Mouse (Mus musculus) CH12.LX (cell line): ENCODE measurements around the gene Top3b.

Experiments
- CTCF ChIP-seq, 2 experiments: IDR thresholded peaks in 1 of 2; conservative IDR thresholded peaks in 1 of 2; 2 replicates each; pipeline ENCODE4 v1.5.1; 2011 to 2012; ENCODE audit warnings: low read depth in 2 of 2, low read length in 2 of 2, improper control_type of control experiment in 1 of 2, inconsistent platforms in 1 of 2, mild to moderate bottlenecking in 1 of 2, moderate library complexity in 1 of 2
- IRF4 ChIP-seq: IDR thresholded peaks from 2 replicates; pipeline ENCODE4 v1.6.1; 2014; ENCODE audit warnings: low read depth, mild to moderate bottlenecking, inconsistent platforms, low read length, improper control_type of control experiment
- ZKSCAN1 ChIP-seq: IDR thresholded peaks from 2 replicates; pipeline ENCODE4 v1.6.1; 2012; ENCODE audit warnings: low read depth, inconsistent platforms, low read length, improper control_type of control experiment, borderline replicate concordance

DNA sequence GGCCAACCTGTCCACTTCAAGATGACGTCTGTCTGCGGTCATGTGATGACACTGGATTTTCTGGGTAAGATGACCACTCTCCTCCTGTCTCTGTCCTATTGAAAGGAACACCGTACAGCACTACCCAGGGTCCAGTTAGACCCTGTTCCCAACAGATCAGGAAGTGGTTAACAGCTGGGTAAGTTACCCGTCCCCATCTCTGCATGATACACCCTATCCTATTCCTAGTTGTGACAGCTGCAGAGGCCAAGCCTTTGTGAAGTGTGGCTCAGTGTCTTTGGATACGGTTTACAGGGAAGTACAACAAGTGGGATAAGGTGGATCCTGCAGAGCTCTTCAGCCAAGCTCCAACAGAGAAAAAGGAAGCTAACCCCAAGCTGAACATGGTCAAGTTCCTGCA, 8.5 kb downstream of the Top3b start:
- no peak for TF ChIP-seq CTCF (conservative IDR thresholded peaks at IDR 0.05 in 1 of 2, IDR thresholded peaks at IDR 0.05 in 1 of 2; ENCODE audit: low read depth in 2 of 2, low read length in 2 of 2)
- no peak for TF ChIP-seq ZKSCAN1
- TF ChIP-seq IRF4, result no peak
